Mouse (Mus musculus): ENCODE measurements around the gene C4b. TPM values are rescaled to one million over a fixed set of nuclear protein-coding genes. Genes with fewer than 3 reads are reported as not detected.
A peak's percentile ranks its signal among the peaks of the same experiment; 100 is the strongest.
"Not testable (repeated sequence)": the region's sequence is repeated elsewhere in the genome, so short reads cannot be mapped to it uniquely, and the experiment has no call there.

C4b gene
- polyA plus RNA-seq, 1 experiment from 2014 or later, result not detected

DNA sequence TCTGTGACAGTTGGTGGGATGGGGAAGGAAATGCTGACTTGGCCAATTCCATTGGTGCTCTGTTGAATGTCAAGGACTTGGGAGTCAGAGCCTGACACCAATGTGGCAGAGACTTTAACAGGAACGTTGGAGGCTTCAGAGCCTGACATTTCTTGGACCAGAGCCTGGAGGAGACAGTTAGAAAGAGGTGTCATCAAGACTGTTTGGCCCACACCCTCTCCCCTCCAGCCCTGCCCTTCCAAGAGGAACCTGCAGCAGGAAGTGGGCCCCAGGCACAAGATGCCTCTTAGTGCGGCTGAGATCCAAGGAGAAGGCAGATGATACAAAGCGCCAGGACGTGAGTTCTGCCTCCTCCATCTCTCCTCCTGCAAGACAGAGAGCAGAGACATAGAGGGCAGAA is 3.4 kb downstream of the C4b start:
- no peaks in the 10 kb centered on the region for H3K27me3 ChIP-seq (ENCODE audit: insufficient read depth, low read length)
- WGBS, result 53% methylated on average over 4 of the region's 4 CpGs
- H3K9ac ChIP-seq, result no peak overlapping the region
- H3K27ac ChIP-seq (ENCODE audit: low read depth), result no peak overlapping the region
- DNase-seq, result no peak
- TF ChIP-seq CTCF (IDR thresholded peaks at IDR 0.05; ENCODE audit: low read depth), result no peak
- no peak overlapping the region for H3K4me2 ChIP-seq
- no peaks in the 10 kb centered on the region for H3K36me3 ChIP-seq (ENCODE audit: insufficient read depth)
- H3K4me1 ChIP-seq (ENCODE audit: insufficient read depth), result no peaks in the 10 kb centered on the region
- no peak for ATAC-seq (ENCODE audit: insufficient read depth)
- no peak overlapping the region for H3K4me3 ChIP-seq (ENCODE audit: low read depth, low read length)
- no peaks in the 10 kb centered on the region for H3K9me3 ChIP-seq (ENCODE audit: low read depth, low read length)

DNA sequence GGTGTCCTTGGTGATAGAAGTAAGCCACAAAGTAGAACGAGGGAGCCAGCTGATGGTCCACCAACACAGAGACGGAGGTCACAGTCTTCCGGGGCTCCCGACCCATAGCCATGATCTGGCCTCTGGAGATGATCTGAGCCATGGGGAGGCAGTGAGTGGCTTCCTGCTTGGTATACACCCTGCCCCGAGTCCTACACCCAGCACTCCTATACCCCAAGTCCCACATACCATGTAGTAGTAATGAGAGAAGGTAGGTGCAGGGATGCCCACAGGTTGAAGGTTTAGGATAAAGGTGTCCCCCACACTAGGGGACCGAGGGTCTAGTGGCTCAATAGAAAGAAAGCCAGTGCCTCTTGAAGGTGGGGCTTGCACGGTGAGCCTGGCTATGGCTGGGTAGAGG is 4.0 kb downstream of the C4b start:
- not testable (repeated sequence) for DNase-seq; H3K27ac ChIP-seq (ENCODE audit: low read depth); H3K9ac ChIP-seq; ATAC-seq (ENCODE audit: insufficient read depth); H3K4me1 ChIP-seq (ENCODE audit: insufficient read depth); H3K27me3 ChIP-seq (ENCODE audit: insufficient read depth, low read length); H3K4me3 ChIP-seq (ENCODE audit: low read depth, low read length); H3K9me3 ChIP-seq (ENCODE audit: low read depth, low read length); H3K4me2 ChIP-seq; H3K36me3 ChIP-seq (ENCODE audit: insufficient read depth)
- 88% methylated on average over 7 of the region's 7 CpGs for WGBS

DNA sequence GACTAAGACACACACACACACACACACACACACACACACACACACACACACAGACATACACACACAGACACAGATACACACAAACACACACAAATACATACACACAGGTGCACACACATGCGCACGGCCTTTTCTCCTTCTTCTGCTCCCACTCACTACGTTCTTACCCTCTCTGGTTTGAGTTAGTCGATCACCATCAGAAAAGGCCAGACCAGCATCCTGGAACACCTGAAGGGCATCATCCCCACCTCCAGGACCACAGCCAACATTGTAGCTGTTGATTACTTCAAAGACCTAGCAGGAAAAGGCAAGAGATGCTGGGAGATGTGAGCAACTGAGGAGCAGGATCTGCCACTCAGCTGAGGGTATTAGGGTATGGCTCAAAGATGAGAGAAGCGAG is 6.2 kb downstream of the C4b start:
- DNase-seq, result not testable (repeated sequence)
- 79% methylated on average over 5 of the region's 5 CpGs for WGBS

DNA sequence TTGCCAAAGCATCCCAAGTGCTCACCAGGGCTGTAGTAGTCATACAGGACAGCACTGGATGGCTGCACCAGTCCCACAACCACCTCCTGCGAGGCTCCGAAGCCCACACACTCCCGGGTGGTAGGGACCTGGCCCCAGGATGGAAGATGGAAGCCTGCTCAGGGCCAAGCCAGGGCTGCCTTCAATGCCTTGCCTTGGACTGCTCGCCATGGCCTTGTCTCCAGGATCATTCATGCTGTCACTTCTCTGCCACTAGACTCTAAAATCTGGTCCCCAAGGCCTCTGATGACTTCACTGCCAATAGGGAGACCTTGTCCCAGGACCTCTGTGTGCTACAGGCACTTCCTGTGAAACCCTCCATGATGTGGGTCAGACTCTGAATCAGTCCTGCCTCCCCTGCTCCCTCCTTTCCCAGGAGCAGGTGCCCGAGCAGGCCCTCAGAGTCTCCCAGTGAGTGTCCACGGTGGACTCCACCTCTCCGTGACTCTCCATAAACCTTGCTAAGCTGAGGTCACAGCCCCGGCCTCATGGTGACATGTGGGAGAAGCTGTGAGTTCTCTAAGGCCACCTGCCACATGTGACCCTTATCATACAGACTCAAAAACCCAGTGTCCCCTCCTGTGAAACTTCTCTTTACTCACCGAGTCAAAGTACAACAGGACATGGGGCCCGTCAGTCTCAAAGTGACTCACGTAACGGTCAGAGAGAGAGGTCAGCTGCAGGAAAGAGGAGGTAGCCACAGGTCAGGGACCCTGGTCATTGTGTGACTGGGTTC is 13.7 kb downstream of the C4b start:
- H3K27me3 ChIP-seq (ENCODE audit: insufficient read depth, low read length); H3K4me3 ChIP-seq (ENCODE audit: low read depth, low read length); ATAC-seq (ENCODE audit: insufficient read depth); H3K9ac ChIP-seq; H3K27ac ChIP-seq (ENCODE audit: low read depth); H3K9me3 ChIP-seq (ENCODE audit: low read depth, low read length); H3K4me1 ChIP-seq (ENCODE audit: insufficient read depth); H3K36me3 ChIP-seq (ENCODE audit: insufficient read depth); DNase-seq; H3K4me2 ChIP-seq: not testable (repeated sequence)
- 71% methylated on average over 11 of the region's 12 CpGs for WGBS

More for the DNA sequence above, 6.2 kb downstream of the C4b start:
- not testable (repeated sequence) for ATAC-seq (ENCODE audit: insufficient read depth); H3K27me3 ChIP-seq (ENCODE audit: insufficient read depth, low read length); H3K4me1 ChIP-seq (ENCODE audit: insufficient read depth); H3K9ac ChIP-seq; H3K4me3 ChIP-seq (ENCODE audit: low read depth, low read length); H3K27ac ChIP-seq (ENCODE audit: low read depth); H3K9me3 ChIP-seq (ENCODE audit: low read depth, low read length); H3K36me3 ChIP-seq (ENCODE audit: insufficient read depth); H3K4me2 ChIP-seq

DNA sequence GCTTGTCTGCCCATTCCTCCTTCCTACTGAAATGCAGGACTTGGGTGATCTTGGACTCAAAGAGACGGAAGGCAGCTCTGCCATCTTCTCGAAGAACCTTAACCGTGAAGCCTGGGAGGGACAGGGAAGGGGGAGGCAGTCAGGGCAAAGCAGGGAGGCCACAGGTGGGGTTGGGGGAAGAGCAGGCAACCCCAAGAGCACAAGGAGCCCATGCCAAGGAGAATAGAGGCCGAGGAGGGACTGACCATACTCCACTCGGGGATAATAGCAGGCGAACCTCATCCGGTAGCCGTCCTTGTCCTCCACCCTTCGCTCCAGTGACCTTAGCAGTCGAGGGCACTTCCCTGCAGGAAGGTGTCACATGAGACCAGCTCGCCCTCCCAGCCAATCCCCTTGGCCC is 14.5 kb downstream of the C4b start:
- not testable (repeated sequence) for ATAC-seq (ENCODE audit: insufficient read depth); DNase-seq; H3K9me3 ChIP-seq (ENCODE audit: low read depth, low read length); H3K9ac ChIP-seq; H3K27me3 ChIP-seq (ENCODE audit: insufficient read depth, low read length); H3K4me1 ChIP-seq (ENCODE audit: insufficient read depth); H3K27ac ChIP-seq (ENCODE audit: low read depth); H3K36me3 ChIP-seq (ENCODE audit: insufficient read depth); H3K4me2 ChIP-seq; H3K4me3 ChIP-seq (ENCODE audit: low read depth, low read length)
- WGBS, result 80% methylated on average over 11 of the region's 11 CpGs

DNA sequence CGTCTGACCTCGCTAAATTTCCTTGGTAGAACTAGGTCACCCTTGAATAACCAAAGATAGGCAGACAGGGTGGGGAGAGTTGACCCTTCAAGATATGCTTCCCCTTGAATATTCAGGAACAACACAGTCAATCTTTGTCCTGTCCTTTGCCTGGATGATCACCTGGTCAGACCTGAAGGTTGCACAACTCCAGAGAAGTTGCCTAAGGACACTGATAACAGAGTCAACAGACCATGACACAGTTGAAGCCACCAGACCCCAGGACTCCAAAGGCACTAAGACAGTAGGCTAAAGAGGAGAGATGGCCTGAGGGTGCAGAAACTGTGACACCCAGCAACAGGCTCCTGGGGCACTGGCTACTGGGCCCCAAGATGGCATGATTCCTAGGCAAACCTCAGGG is 15.8 kb downstream of the C4b start:
- ATAC-seq (ENCODE audit: insufficient read depth), result no peak
- no peak for DNase-seq
- no peak overlapping the region for H3K9ac ChIP-seq
- WGBS, result 78% methylated on average over 2 of the region's 2 CpGs
- no peak for TF ChIP-seq CTCF (IDR thresholded peaks at IDR 0.05; ENCODE audit: low read depth)
- H3K27me3 ChIP-seq (ENCODE audit: insufficient read depth, low read length), result no peaks in the 10 kb centered on the region
- no peaks in the 10 kb centered on the region for H3K36me3 ChIP-seq (ENCODE audit: insufficient read depth)
- H3K4me1 ChIP-seq (ENCODE audit: insufficient read depth), result no peaks in the 10 kb centered on the region
- no peak overlapping the region for H3K4me3 ChIP-seq (ENCODE audit: low read depth, low read length)
- H3K9me3 ChIP-seq (ENCODE audit: low read depth, low read length), result no peaks in the 10 kb centered on the region
- H3K4me2 ChIP-seq, result no peak overlapping the region
- no peak overlapping the region for H3K27ac ChIP-seq (ENCODE audit: low read depth)

DNA sequence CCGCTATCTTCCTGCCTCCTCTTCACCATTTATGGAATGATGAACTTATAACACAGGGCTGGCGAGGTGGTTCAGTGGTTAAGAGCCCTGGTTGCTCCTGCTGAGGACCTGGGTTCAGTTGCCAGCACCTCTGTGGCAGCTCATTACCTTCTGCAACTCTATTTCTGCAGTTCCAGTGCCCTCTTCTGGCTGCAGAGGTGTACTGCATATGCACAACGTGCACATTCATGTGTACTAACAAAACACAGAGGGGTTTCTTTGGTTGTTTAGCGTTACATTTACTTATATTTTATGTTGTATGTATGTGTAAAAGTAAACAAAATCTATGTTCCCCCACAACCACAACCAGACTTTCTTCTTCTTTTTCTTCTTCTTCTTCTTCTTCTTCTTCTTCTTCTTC is 20.6 kb downstream of the C4b start:
- H3K4me3 ChIP-seq (ENCODE audit: low read depth, low read length), result no peak overlapping the region
- WGBS, result 70% methylated on average over 4 of the region's 4 CpGs
- peak; percentile 26 for TF ChIP-seq CTCF (IDR thresholded peaks at IDR 0.05; ENCODE audit: low read depth)

DNA sequence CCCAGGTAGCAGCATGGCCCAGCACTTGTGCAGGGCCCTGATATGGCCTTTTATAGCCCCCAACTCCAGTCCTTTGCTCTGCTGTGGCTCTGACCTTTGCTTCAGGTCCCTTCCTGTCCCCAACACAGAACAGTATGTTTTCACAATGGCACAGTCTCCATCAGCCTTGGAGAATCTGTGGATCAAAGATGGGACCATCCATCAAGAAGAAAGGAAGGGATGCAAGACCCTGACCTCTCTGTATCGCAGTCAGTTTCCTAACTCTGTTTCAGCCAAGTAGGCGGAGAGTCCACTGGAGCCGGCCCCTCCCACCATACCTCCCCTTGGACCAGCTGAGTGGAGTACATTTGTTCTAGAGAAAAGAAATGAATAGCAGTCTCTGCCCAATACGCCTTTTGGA is 21.4 kb downstream of the C4b start:
- H3K27me3 ChIP-seq (ENCODE audit: insufficient read depth, low read length); ATAC-seq (ENCODE audit: insufficient read depth); H3K9me3 ChIP-seq (ENCODE audit: low read depth, low read length); H3K4me1 ChIP-seq (ENCODE audit: insufficient read depth); H3K36me3 ChIP-seq (ENCODE audit: insufficient read depth); H3K9ac ChIP-seq; DNase-seq; H3K4me2 ChIP-seq; H3K4me3 ChIP-seq (ENCODE audit: low read depth, low read length); H3K27ac ChIP-seq (ENCODE audit: low read depth): not testable (repeated sequence)
- WGBS, result 93% methylated on average over 2 of the region's 4 CpGs

More for the DNA sequence above, 20.6 kb downstream of the C4b start:
- H3K27me3 ChIP-seq (ENCODE audit: insufficient read depth, low read length), result no peaks in the 10 kb centered on the region
- no peaks in the 10 kb centered on the region for H3K4me1 ChIP-seq (ENCODE audit: insufficient read depth)
- no peak overlapping the region for H3K4me2 ChIP-seq
- no peaks in the 10 kb centered on the region for H3K36me3 ChIP-seq (ENCODE audit: insufficient read depth)
- no peak for DNase-seq
- H3K9ac ChIP-seq, result no peak overlapping the region
- ATAC-seq (ENCODE audit: insufficient read depth), result no peak
- no peak overlapping the region for H3K27ac ChIP-seq (ENCODE audit: low read depth)
- H3K9me3 ChIP-seq (ENCODE audit: low read depth, low read length), result no peaks in the 10 kb centered on the region

DNA sequence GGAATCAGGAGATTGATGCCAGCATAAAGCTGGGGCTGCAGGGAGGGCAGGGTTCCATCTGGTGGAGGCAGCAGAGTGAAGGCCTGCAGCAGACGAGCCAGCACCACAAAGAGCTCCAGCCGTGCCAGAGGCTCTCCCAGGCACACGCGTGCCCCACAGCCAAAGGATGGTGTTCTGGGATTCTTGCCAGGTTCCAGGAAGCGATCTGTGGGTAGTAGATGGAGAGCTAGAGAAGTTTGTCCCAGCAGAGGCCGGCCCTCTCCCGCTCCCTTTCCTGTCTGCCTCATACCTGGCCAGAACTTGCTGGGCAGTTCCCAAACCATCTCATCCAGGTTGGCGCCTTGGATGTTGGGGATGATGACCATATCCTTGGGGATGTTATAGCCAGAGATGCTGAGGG is 23.8 kb downstream of the C4b start:
- not testable (repeated sequence) for H3K27ac ChIP-seq (ENCODE audit: low read depth); H3K9me3 ChIP-seq (ENCODE audit: low read depth, low read length); H3K9ac ChIP-seq; H3K4me1 ChIP-seq (ENCODE audit: insufficient read depth); H3K27me3 ChIP-seq (ENCODE audit: insufficient read depth, low read length); H3K36me3 ChIP-seq (ENCODE audit: insufficient read depth); H3K4me2 ChIP-seq; ATAC-seq (ENCODE audit: insufficient read depth); DNase-seq; H3K4me3 ChIP-seq (ENCODE audit: low read depth, low read length)
- 71% methylated on average over 8 of the region's 8 CpGs for WGBS
